Mouse (Mus musculus) ES-CJ7 (cell line): ENCODE data around the gene Ibsp.
A peak's percentile ranks its signal among the peaks of the same experiment; 100 is the strongest.

ENCODE experiments used
- DNase-seq: peaks from one replicate; pipeline ENCODE4 v3.0.0; 2011; ENCODE audit warnings: low read depth, low spot score

The Ibsp gene

DNA sequence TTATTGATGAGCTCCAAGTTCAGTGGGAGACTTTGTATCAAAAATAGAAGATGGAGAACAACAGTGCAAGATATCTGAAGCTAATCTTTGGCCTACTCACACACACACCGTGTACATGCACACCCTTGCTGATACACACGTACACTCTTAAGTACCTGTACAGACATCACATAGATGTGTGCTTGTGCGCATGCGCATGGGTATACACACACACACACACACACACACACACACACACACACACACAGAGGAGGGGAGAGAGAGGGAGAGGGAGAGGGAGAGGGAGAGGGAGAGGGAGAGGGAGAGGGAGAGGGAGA, 41.5 kb downstream of the Ibsp start:
- DNase-seq = no peak

DNA sequence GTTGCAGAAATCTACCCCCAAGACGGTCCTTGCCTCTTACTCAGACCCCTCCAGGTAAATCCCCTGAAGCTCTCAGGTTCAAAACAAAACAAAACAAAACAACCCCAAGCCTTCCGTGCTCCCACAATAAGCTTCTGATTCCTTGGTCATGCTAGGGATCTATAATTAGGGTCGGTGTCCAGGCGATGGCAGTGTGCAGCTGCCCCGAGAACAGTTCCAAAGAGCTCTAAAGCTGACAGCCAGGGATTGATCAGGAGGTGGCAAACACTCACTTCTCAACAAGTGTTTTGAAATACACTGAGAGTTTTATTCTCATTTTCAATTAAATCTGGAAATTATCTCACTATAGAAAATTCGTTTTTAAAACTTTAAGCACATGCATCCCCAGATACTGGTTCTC, 43.9 kb downstream of the Ibsp start:
- DNase-seq = peak; percentile 41

DNA sequence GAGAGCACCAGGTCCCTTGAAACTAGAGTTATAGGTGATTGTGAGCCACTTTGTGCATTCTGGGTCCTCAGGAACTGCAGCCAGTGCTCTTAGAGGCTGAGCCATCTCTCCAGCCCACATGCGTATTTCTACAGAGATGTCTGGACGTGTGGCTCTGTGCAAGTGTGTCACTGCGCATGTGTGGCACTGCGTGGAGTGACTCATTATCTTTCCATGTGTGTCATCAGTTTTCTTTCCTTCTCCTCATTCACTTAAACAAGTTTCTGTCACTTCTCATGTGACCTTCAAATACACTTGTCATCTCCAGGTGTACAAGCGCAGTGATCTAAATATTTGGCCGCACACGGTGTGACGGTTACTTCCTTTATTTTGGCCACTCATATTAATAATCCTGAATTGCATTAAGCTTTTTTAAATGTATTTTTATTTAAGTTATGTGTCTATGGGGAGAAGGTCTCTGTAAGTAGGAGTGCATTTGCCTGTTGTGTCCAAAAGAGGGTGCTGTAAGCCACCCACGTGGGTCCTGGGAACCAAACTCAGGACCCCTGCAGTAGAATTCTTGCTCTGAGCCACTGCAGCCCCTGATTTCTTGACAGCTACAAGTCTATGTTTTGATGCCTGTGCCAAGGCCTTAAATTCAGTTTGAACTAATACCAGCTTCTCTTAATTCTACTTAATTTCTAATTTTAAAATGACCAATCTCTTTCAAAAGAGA, 45.7 kb downstream of the Ibsp start:
- peak; percentile 60 for DNase-seq

DNA sequence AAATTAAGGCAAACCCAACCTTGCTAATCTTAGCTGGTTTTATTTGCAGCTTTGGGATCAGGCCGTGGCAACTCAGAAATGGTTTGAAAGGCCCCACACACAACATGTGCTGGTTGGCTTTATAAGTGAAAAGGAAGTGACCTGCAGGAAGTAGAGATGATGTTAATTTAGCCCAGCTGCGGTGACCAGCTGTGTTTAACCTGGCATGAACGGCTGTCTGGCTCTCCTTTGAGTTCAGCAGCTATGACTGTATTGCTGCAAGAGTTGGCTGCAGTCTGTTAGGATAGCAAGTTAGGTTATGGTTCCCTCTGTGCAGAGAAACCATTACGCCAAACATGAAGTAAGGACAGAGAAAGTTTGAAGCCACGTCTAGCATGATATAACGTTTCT, 46.3 kb downstream of the Ibsp start:
- DNase-seq = no peak

DNA sequence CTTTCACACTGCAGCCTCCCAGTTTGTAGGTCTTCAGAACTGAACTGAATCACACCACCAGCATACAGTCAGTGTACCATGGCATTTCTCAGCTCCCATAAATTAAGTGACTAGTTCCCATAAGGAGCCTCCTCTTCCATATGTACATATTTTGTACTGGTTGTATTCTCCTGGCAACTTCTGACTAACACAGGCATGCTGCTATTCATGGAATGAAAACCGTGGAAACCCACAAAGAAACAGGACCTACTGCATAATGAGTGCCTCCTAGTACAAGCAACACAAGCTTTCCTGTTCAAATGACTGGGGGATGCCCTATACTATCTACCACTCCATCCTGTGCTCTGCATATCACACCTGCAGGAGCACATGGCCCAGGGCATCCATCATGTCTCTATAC, 52.1 kb downstream of the Ibsp start:
- DNase-seq = no peak

DNA sequence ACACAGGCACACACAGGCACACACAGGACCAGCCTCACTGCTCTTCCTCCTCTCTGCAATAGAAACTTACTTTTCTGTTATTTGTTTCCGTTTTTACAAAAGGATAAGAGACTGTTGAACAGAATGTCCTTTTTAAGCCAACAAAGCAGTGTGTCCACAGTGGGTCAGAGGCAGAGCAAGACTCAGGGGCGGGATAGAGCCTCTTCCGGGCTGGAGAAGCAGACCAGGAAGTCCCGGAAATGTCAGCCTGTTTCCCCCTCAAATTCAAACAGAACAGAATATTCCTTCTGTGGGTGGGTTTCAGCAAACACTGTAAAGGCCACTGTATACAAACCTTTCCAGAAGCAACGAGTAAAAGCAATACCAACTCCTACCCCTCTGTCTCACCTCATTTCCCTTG, 52.9 kb downstream of the Ibsp start:
- no peak for DNase-seq

DNA sequence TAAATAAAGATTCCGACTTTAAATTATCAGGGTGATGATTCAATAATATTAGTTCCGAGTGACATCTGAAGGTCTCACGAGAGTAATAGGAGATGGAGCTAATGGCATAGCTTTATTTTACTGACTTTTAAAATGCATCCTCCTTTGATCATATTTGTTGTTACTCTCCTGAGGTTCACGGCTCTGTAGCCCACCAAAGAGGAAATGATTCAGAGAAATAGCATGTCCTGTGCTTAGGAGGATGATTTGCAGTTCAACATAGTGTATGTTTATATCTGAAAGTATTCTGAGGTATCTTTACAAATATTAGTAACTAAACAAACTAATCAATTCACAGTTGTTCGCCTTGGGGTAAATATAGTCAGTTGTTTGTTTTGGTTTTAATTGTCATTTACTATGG, 58.6 kb downstream of the Ibsp start:
- DNase-seq = no peak

DNA sequence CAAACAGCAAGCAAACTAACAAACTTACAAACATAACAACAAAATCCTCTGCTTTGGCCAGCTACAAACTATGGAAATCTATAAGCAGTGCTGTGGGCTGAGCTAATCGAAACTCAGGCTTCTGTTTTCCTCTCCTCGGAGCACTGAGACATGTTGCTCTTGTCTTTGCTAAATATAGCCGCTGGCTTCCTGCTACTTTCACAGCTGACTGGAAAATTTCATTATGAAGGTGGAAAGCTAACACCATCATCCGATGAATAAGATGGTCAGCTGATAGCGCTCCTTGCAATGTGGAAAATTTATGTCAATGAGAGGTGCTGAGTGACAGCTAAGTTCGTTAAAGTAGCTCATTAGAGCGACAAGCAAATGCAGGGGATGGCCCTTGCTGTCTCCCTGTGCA, 59.6 kb downstream of the Ibsp start:
- no peak for DNase-seq

DNA sequence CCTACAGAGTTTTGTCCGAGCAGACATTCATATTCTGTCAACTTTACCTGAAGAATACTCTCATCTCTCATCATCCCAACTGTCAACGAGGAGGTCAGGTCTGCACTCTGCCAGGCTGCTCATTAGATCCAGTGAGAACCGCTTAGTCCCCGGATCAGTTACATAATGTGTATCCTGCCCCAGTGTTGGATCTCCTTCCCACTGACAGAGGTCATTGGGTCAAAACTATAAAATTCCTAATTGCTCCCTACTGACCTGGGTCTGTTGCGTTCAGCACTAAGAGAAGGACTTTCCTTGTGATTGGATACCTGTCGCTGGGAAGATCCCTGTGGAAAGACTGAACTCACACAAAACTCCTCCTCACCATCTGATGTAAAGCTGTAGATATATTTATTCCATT, 60.3 kb downstream of the Ibsp start:
- DNase-seq = no peak
